Mouse (Mus musculus) kidney, adult 2 months (tissue): ENCODE data around the gene A930018P22Rik.

ENCODE experiments used
- CTCF ChIP-seq: fragments of 200-500 bp; conservative IDR thresholded peaks from 2 replicates; pipeline ENCODE4 v1.5.1; 2011; ENCODE audit warnings: low read depth, mild to moderate bottlenecking, control low read depth, low read length, moderate library complexity, mixed read lengths; ENCODE audit not compliant: insufficient read depth, insufficient read length
- POLR2A ChIP-seq: fragments of 200-500 bp; IDR thresholded peaks from one replicate; pipeline ENCODE4 v1.6.1; 2011; ENCODE audit warnings: low read depth, low read length, control low read depth

DNA sequence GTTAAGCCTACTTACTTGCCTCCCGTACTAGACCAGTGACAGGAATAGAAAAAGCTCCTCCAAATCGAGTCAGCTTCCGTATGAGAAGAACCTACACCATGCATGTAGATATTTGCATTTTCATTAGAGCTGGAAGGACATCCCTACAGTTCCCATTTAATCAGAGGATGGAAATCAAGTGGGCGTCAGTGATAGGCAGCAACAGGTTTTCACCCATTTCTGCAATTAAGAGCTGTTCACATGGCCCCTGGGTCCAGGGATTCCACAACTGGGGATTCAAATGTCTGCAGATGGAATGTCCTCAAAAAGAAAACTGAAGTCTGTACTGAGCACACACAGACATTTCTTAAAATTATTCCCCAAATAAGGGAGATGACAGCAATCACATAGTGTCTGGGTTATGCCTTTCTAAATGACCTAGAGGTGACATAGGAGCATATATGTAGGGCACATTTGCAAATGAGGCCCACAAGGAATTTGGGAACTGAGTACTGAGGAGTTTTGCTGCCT lies 41.5 kb downstream of the A930018P22Rik start:
- TF ChIP-seq POLR2A = no peak
- no peak for TF ChIP-seq CTCF
